Mouse (Mus musculus): ENCODE data around the gene Alkbh4.
"Not testable (repeated sequence)": the region's sequence is repeated elsewhere in the genome, so short reads cannot be mapped to it uniquely, and the experiment has no call there.

Gene Alkbh4

GRCm38 (mm10) chr5:136135571-136136291 is at the start of gene Alkbh4, which contains the start of gene Lrwd1:
Gene Alkbh4 (plus strand): TSS chr5:136136146.
Gene Lrwd1 (minus strand): TSS chr5:136136074.
- DNase-seq (ENCODE audit: low spot score in 2 of 2) = peak; percentile 95 to 97

GRCm38 (mm10) chr5:136086290-136086689 is 49.7 kb upstream of the Alkbh4 start:
- DNase-seq (ENCODE audit: low spot score in 2 of 2) = no peak

GRCm38 (mm10) chr5:136088821-136089575 is 46.9 kb upstream of the Alkbh4 start:
- DNase-seq (ENCODE audit: low spot score in 2 of 2) = no peak

- DNase-seq (ENCODE audit: low spot score in 2 of 2) = no peak
Observed at GRCm38 (mm10) chr5:136091927-136092326, 44.0 kb upstream of the Alkbh4 start.

- DNase-seq (ENCODE audit: low spot score in 2 of 2) = no peak
Observed at GRCm38 (mm10) chr5:136094249-136095010, 41.5 kb upstream of the Alkbh4 start.

GRCm38 (mm10) chr5:136095089-136095488 is 40.9 kb upstream of the Alkbh4 start:
- no peak for DNase-seq (ENCODE audit: low spot score in 2 of 2)

DNA sequence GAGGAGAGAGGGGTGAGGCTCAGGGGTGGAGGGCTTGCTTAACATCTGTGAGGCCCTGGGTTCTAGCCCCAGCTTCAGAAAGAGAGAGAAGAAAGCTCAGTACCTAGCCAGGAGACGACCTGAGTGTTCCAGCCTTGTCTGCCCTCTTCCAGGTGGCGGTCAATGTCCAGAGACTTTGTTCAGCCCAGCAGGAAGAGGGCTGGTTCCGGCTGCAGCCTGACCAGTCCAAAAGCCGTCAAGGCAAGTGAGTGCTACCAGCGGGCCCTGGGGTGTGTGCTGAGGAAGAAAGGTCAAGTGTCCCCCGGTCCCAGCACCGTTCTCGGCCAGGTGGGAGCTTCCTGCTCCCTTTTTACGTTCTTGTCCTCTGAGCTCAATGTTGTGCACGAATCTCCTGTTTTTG is 37.4 kb upstream of the Alkbh4 start:
- no peak for DNase-seq (ENCODE audit: low spot score in 2 of 2)

DNA sequence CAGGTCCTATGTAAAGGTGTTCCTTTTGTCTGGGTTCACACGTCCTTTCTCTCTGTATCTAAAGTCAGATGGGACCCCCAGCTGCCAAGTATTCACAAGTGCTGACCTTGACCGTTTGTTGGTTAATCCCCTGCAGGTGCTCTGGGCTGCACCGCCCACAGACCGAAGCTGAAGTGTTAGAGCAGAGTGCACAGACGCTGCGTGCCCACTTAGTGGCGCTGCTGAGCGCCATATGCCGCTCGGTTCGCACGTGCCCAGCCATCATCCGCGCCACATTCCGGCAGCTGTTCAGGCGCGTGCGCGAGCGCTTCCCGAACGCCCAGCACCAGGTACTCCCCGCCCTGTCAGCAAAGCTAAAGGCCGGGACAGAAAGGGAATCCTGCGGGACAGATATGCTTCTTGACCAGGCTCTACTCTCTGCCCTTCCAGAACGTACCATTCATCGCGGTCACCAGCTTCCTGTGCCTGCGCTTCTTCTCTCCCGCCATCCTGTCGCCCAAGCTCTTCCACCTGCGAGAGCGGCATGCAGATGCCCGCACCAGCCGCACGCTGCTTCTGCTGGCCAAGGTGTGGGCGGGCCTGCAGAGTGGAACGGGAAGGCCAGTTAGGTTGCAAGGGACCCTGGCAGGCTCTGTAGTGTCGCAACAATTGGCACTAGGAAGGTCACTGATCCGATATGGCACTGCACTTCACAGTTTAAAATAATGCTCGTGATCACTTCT is 33.7 kb upstream of the Alkbh4 start:
- DNase-seq (ENCODE audit: low spot score in 2 of 2) = peak; percentile 29 to 48

DNA sequence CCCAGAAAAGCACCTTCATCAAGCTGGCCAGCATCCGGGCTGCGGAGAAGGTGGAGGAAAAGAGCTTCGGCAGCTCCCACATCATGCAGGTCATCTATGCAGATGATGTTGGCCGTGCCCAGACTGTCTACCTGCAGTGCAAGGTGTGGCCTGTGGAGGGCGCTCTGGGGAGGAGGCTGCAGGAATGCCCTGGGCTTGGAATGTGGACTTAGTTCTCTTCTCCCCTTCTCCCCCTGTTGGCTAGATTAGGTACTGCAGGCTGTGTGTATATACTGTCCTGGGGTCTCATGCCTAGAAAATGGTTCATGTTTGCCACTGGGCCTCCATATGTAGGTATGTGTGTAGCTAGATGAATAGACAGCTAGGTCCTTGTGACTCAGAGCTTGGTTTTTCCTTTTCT is 31.4 kb upstream of the Alkbh4 start:
- DNase-seq (ENCODE audit: low spot score in 2 of 2) = peak in 1 of 2 experiments; percentile 37

DNA sequence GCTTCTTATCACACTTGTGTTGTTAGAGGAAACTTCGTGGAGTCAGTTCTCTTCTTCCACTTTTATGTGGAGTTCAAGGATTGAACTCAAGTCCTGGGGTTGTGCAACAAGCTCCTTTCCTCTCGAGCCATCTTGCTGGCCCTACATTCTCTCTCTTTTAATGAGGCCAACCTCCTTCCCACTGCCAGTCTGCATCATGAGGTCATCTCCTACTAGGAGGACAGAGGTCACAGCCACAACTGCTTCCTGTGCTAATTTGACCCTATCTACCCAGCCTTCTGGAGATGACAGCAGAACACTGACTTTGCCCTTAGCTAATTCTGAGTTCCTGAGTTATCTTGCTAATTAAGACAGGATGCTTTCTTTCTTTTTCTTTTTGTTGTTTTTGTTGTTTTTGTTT is 27.5 kb upstream of the Alkbh4 start:
- DNase-seq (ENCODE audit: low spot score in 2 of 2) = no peak

DNA sequence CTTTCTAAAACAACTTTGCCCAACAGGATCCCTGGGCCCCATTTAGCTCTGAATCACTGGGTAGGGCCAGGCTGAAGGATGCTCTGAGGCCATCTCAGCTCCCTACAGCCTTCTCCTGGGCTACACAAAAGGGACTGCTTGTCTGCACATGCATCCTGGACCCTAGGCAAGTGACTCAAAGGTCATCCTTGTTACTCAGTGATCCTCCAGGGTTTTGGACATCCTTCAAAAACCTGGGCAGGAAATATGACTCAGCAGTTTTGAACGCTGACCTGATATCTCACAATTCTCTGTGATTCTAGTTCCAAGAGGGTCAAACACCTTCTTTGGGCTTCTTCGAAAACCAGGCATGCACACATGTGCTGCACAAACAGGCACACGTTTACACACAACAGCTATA is 26.9 kb upstream of the Alkbh4 start:
- no peak for DNase-seq (ENCODE audit: low spot score in 2 of 2)

- DNase-seq (ENCODE audit: low spot score in 2 of 2) = not testable (repeated sequence)
Observed at GRCm38 (mm10) chr5:136113546-136113945, 22.4 kb upstream of the Alkbh4 start.

GRCm38 (mm10) chr5:136115891-136116783 is 19.8 kb upstream of the Alkbh4 start, which contains the start of gene Polr2j:
Gene Polr2j (plus strand): TSS chr5:136116631.
- peak; percentile 95 to 98 for DNase-seq (ENCODE audit: low spot score in 2 of 2)

- DNase-seq (ENCODE audit: low spot score in 2 of 2) = no peak
Observed at GRCm38 (mm10) chr5:136116784-136117112, 19.2 kb upstream of the Alkbh4 start.

DNA sequence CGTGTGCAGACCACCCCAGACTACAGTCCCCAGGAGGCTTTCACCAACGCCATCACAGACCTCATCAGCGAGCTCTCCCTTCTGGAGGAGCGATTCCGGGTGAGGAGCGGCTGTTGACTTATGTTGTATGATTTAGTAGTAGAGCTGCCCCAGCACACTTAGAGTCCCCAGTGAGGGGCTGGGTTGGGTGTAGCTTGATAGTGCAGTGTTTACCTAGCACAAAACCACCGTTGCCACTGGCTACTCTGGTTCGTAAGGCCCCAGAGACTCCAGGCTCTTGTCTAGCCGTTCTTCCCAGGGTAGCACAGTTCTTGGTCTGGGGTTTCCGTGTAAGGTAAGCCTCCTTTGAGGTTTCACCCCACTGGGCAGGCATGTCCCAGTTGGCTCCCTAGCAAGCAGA is 13.8 kb upstream of the Alkbh4 start:
- DNase-seq (ENCODE audit: low spot score in 2 of 2) = no peak

- DNase-seq (ENCODE audit: low spot score in 2 of 2) = no peak
Observed at GRCm38 (mm10) chr5:136136292-136136990, 495 bp downstream of the Alkbh4 start.

DNA sequence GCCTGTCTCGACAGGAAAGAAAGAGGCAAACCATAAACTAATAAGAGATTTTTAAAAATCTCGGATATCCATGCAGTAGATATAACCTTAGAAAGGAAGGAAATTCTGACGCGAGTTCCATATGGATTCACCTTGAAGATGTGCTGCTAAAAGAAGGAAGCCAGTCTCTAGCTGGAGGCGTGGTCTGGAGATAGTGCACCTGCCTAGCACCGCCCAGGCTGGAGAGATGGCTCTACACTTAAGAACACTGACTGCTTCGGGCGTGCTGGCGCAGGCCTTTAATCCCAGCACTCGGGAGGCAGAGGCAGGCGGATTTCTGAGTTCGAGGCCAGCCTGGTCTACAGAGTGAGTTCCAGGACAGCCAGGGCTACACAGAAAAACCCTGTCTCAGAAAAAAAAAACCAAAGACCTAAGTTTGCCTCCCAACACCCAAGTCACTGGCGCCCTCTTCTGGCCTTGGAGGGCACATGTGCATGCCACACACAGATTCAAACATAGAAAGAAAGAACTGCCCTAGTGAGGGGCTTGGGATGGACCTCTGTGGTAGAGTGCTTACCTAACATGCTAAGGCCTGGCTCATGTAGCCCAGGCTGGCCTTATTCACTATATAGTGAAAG is 1.8 kb downstream of the Alkbh4 start:
- peak; percentile 39 to 70 for DNase-seq (ENCODE audit: low spot score in 2 of 2)

- DNase-seq (ENCODE audit: low spot score in 2 of 2) = no peak
Observed at GRCm38 (mm10) chr5:136139393-136139792, 3.4 kb downstream of the Alkbh4 start.

- DNase-seq (ENCODE audit: low spot score in 2 of 2) = no peak
Observed at GRCm38 (mm10) chr5:136140057-136140482, 4.1 kb downstream of the Alkbh4 start.

DNA sequence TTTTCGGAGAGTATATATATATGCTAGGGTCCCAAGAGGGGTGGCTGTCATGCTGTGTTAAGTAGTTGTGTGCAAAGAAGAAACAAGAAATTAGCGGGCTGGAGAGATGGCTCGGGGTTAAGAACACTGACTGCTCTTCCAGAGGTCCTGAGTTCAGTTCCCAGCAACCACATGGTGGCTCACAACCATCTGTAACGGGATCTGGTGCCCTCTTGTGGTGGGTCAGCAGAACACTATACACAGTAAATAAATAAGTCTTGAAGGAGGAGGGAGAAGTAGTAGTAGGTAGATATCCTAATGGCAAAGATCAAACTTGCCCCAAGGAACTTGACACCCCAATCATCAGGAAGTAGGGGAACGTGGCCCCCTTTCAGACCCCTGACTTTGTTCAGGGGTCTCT is 6.8 kb downstream of the Alkbh4 start:
- no peak for DNase-seq (ENCODE audit: low spot score in 2 of 2)
